Mouse (Mus musculus): ENCODE data around the gene Higd2a. TPM values are rescaled to one million over a fixed set of nuclear protein-coding genes. Genes with fewer than 3 reads are reported as not detected.

The Higd2a gene
- total RNA-seq, 4 experiments from 2014 or later = 214 to 224 (median 218) TPM

DNA sequence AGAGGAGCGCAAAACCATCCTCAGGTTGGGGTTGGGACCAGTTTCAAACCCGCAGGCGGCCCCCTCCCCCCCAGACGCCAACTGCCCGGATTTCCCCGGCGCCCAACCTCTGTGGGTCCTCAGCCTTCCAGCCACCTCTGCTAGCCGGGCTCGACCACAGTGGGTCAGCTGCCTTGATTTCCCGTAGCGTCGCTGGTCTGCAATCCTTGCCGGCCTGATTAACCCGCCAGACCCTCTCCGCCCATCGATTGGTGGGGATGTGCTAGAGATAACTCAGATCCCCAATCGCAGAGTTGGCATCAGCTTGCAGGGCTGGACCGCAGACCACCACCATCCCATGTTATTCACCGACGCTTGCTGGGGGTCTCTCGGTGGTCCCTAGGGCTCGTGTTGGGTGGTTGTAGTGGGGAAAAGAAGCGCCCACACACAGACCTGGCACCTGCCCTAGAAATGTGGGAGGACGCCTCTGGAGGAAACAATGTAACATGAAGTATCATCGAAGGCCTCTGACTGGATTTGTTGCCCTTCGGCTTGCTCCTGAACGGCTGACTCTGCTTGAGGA, 32.0 kb downstream of the Higd2a start:
- DNase-seq = no peak

DNA sequence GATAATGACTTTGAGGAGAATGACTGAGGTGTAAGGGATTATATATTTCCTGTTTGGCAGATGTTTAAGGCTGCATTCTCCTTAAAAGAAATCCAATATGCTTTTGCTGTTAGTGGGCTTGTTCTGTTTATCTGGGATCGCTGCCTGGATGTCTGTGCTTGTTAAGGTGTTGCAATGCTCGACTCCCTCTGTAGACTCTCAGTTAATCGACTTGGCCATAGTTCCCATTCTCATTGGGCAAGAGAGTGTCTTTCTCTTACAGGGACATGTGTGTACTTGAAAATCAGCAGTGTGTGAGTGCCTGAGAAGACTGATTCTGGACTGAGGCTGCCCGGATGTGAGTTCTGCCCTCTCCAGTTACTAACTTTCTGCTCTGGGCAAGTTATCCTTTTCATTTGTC, 39.1 kb downstream of the Higd2a start:
- no peak for DNase-seq

DNA sequence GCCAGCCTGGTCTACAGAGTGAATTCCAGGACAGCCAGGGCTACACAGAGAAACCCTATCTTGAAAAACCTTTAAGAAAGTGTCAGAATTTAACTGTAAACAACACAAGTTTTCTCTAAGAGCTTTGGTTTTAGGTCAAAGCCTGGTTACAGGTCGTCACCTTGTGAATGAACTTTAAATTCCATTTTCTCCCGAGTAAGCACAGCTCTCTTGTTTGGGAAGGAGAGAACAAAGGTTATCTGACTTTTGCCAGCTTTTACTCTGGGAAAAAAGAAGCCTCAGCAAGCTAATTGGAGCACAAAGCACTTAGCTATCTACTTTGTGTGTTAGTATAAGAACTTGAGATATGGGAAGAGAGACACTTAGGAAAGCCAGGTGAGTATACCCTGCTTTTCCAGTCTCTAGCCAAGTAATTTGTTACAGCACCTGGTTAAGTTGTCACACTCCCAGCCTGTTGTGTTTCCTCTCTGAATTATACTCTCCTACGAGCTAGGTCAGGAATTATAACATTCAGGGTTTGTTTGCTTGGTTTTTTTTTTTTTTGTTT, 42.8 kb downstream of the Higd2a start:
- DNase-seq = no peak

DNA sequence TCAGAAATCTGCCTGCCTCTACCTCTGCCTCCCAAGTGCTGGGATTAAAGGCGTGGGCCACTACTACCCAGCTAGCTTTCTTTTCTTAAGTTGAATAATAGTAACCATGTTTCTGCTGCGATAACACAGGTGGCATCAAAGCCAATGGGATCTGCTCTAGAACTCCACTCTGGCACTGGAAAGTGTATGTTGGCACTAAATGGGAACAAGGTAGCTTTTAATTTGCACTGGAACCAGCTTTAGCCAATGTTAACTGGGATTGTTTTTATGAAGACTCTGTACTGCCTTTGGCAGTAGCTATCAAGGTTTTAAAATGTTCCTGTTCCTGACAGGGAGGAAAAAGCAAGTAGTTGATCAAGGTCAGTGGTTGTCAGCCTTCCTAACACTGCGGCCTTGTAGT, 45.0 kb downstream of the Higd2a start:
- no peak for DNase-seq

Small RNA genes within 50 kb of the gene (microRNA-seq; reads per million reads assigned to microRNA genes)
- gene Gm24195 = 0 reads per million in 2 experiments

Other genes starting within 250 kb of the Higd2a start
- gene Cplx2, start 218.9 kb upstream of the Higd2a start, total RNA-seq (2022) = 10 to 100 TPM; 20.8 to 47.3 (median 33.3) TPM
- 10 to 100 TPM; 44.4 to 51.6 (median 48.7) TPM for gene Thoc3, start 121.4 kb upstream of the Higd2a start, total RNA-seq (2022)
- 10 to 100 TPM; 13.5 to 56.8 (median 26.1) TPM for gene Simc1, start 86.4 kb upstream of the Higd2a start, total RNA-seq (2022)
- 100 to 1,000 TPM; 162 to 193 (median 173) TPM for gene 4833439L19Rik, start 24.8 kb upstream of the Higd2a start, total RNA-seq (2022)
- 10 to 100 TPM; 55.4 to 77.4 (median 62.0) TPM for gene Arl10, start 15.2 kb upstream of the Higd2a start, total RNA-seq (2022)
- gene Nop16, start 117 bp upstream of the Higd2a start, total RNA-seq (2022) = 10 to 100 TPM; 45.5 to 56.7 (median 51.8) TPM
- 100 to 1,000 TPM in 2 of 4 experiments, 10 to 100 TPM in 2; 79.4 to 163 (median 115) TPM for gene Cltb, start 21.1 kb downstream of the Higd2a start, total RNA-seq (2022)
- 10 to 100 TPM; 77.1 to 94.3 (median 86.7) TPM for gene Faf2, start 31.6 kb downstream of the Higd2a start, total RNA-seq (2022)
- gene Rnf44, start 103.7 kb downstream of the Higd2a start, total RNA-seq (2022) = 100 to 1,000 TPM; 117 to 123 (median 122) TPM
- gene Cdhr2, start 111.3 kb downstream of the Higd2a start, total RNA-seq (2022) = not detected
- gene Gprin1, start 159.7 kb downstream of the Higd2a start, total RNA-seq (2022) = 1 to 10 TPM; 4.0 to 6.4 (median 4.2) TPM
- 1 to 10 TPM; 1.8 to 5.6 (median 3.5) TPM for gene Sncb, start 176.4 kb downstream of the Higd2a start, total RNA-seq (2022)
- not detected for gene Eif4e1b, start 193.8 kb downstream of the Higd2a start, total RNA-seq (2022)
- gene Tspan17, start 199.2 kb downstream of the Higd2a start, total RNA-seq (2022) = 10 to 100 TPM; 38.8 to 45.1 (median 41.8) TPM

All from adrenal gland, adult 8-10 months (tissue).